Mouse (Mus musculus) lung, postnatal 25 days (tissue): ENCODE measurements around the gene Ccdc103.

Source experiments
- DNase-seq: peaks from one replicate; pipeline ENCODE4 v3.0.0; 2022; ENCODE audit warnings: low spot score

The Ccdc103 gene

DNA sequence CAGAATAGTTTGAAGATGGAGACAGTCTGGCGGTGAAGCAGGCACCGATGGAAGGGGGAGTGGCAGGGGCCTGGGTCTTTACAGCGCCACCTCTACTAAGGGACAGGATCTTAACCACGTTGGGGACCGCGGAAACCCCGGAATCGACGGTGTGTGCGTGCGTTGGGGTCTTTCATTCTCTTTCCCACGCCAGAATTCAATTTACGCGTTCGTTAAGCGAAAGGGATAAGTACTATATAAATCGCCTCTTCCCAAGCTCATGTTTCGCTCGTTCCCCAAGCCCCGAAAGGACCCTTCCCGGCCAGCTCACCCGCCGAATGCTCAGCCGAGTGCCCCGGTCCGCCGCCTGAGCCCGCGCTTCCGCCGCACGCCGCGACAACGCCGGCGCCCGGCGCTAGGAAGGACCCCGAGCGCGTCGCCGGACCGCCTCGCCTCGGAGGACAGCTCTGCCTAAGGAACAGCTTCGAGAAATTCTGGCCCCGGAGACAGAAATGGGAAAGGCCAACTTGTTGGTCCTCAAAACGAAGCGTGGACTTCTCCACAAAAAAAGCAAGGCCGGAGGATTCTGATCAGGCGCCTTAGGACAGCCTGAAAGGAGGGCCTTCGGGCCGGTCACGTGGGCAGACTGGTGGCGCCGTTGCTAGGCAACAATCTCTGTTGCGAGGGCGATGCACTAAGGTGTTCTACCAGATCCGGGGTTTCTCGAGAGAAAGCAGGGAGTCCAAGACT lies at the start of gene Ccdc103, which contains the start of gene Eftud2:
Gene Ccdc103 (plus strand): TSS at position 620 of the 729 bp plus-strand sequence.
Gene Eftud2 (minus strand): TSS at position 401 of the 729 bp plus-strand sequence.
- peak; percentile 92 for DNase-seq

DNA sequence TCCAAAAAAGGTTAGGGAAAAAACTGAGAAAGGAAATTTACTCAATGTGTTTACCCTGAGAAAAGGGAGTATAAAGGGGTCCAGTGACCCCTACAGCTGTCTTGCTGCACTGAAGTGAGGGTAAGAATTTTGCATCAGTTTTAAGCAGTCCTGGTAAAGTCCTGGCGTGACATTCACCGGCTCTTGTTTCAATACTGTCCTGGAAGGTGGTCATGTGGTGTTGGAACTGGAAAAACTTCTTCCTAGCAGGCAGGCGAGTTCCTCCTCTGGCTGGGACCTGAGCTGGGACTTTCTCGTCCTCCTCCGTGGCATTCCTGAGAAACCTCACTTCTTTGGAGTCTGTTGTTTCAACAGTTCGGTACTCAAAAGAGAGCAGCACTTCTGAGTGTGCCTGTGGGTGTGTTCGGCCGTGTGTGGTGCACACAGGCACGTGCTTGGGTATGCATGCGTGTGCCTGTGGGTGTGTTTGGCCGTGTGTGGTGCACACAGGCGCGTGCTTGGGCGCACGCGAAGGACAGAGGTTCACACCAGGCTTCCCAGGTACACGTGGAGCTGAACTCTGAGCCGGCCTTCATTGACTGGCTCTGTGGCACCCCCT lies 48.2 kb upstream of the Ccdc103 start:
- DNase-seq, result no peak

DNA sequence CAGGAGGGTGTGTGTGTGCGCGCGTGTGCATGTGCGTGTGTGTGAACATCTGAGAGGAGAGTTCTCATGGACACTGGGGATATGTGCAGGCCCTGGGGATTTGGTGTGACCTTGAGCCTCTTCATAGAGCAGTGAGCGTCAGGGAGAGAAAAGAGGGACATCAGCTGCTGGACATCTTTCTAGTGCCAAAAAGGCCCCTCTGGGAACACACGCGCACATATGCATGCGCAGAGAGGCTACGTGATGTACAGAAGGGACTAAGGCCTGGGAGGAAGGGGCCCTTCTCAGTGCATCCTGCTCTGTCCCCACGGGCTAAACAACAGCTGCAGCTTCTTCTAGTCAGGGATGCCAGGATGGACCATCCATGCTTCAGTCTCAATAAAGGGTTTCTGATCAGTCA lies 46.8 kb upstream of the Ccdc103 start:
- DNase-seq, result peak; percentile 38

DNA sequence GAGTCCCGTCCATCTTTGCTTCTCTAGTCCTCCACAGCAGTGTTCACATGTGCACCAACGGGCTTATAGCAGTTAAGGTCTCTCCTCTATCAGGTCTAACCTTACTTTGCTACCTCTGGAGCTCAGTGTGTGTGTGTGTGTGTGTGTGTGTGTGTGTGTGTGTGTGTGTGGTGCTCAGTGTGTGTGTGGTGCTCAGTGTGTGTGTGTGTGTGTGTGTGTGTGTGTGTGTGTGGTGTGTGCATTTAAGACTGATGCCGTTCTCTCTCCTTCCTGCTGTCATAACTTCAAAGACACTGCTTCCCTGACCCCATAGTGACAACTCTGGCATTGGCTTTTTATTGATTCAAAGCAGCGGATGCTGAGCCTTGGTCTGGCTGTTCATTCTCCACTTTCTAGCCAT lies 45.5 kb upstream of the Ccdc103 start, which contains the start of gene Higd1b:
Gene Higd1b (plus strand): TSS at position 301 of the 400 bp plus-strand sequence.
- no peak for DNase-seq

DNA sequence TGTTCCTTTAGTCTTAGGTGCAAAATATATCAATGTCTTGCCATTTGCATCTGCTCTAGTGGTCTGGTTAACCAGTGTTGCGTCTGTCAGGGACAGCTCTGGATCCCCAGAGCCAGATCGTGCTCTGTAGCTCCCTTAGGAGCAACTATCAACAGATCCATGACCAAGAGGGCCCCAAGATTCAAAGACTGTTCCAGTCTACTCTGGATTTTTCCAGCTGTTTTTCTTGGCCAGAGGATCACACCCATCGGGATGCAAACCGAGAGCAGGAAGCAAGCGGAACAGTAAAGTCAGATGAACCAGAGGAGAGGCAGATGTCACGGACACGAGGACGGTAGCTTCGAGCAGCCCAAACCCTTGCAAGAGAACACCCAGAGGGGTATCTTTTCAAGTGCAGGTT lies 44.9 kb upstream of the Ccdc103 start:
- no peak for DNase-seq

DNA sequence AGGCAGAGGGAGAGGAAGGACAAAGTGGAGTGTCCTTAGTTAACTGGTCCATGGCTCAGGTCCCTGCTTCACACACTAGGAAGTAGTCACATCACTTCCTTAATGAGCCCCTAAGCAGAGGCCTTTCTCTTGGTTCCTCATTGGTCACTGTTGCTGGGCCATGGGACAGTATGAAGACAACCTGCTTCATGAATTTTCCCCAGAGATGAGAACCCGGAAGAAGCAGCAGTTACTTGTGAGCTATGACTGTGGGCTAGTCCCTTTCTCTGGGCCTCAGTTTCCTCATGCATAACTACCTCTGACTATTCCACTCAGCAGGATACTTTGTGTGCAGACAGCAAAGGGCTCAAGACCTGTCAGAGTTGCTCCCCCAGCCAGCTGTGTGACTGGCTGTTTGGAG lies 43.6 kb upstream of the Ccdc103 start:
- DNase-seq, result no peak

DNA sequence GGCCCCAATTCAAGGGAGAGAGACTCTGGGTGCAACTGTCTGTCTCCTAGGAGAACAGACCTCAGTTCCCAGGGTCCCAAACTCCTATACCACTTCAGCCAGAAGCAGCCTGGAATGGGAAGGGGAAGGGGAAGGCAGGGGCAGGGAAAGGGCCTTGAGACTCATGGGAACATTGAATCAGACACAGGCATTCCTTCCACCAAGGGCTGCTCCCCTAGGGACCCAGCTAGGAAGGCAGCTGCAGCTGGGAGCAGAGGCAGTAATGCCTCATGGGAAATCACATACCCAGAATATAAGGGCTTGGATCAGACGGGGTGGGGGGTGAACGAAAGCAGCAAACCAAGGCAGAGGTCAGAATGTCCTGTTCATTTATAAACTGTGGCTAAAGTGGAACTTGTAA lies 42.9 kb upstream of the Ccdc103 start:
- no peak for DNase-seq

DNA sequence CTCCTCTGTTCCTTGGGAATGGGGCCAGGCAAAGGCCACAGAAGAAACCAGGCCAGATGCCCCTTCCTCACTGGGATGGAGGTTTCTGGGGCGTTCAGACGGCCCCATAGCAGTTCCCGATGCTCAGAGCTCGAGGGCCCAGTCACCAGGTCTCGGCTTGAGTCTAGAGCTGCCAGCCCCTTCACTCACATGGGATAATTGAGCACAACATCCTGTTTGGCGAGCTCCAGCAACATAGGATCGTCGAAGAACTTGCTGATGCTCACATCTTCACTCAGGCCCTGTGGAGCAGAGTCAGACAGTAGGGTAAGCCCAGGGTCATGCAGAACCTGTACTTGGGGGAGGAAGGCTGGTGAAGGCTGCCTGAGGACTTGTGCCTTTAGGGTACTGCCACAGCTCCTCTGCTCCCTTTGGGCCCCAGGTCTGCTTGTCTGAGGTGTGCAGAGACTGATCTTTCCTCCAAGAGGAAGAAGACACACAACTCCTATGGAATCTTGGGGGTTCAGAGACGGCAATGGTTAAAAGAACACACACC lies 42.3 kb upstream of the Ccdc103 start:
- no peak for DNase-seq

DNA sequence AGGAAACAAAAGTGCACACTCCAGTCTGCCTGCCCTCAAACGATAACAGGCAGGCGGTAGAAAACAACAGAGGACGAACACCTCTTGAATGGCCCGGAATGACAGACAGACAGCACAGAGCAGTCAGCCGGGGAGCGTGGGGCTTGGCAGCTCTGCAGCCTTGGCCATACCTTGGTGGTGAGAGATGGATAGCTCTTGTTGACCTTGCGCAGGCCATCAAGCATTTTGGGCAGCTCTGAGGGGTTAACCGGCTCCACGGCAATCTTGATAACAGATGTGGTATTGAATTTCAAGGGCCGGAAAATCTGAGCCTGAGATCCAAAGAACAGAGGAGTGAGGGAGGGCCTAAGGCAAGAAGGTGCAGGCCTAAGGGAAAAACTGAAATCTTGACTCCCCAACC lies 35.1 kb upstream of the Ccdc103 start:
- no peak for DNase-seq

DNA sequence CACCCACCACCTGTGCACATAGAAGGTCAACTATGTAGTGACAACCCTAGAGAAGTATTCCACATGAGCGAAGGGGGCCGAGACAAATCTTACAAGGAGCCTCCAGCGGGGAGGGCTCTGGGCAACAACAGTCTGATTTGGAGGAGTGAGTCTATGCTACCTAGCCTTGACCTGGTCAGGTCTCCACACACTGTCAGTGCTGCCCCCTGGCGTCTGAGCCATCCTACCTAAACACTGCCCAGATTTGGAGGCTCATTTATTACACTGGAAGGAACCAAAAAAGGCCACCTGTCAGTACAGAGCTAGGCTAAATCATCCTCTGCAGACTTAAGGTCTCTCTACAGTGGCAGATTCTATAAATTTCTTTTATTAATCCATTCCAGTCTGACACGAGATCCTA lies 29.1 kb upstream of the Ccdc103 start:
- peak; percentile 62 for DNase-seq

DNA sequence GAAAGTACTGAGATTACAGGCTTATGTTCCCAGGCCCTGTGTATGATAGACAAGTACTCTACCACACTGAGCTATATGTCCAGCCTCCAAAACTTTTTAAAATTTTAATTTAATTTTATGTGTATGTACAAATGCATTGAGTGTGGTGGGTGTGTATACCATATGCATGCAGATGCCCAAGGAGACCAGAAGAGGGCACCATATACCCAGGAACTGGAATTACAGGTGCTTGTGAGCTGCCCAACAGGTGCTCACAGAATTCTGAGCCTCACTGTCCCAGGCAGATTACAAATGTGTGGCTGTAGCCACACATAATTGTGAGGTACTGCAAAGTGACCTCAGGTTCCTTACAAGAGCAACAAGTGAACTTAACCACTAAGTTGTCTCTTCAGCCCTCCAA lies 27.2 kb upstream of the Ccdc103 start:
- no peak for DNase-seq

DNA sequence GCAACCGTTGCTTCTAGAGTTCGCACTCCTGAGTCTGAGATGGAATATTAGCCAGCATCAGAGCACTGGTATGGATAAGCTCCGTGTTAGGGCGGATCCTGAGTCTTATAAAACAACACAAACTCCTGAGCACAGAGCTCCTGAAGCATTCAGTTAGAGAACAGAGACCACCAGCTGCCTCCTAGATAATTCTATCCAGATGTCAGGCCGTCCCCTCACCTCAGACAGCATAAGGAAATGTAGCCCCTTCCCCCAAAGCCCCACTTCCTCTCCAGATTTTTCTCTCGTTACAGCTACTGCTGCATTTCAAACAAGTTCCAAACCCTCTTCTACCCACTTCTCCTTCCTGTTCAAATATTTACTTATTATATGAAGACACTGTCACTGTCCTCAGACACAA lies 25.1 kb upstream of the Ccdc103 start:
- no peak for DNase-seq

DNA sequence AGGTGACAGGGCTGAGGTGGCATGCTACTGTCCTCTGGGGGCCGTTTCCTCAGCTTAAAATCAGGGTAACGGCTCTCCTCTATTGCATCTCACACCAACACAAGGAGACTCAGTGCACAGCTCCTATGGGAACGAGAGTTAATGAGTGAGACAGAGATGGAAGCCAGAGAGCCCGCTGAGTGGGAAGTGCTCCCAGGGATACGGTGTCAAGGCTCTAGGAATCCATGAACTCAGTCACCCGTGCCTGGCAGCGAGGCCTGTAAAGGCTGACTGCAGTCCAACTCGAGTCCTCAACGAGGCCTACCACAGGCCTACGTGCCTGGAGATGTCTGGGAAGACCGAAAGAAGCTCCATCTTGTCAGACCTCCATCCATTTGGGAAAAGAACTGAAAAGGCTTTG lies 22.1 kb upstream of the Ccdc103 start:
- no peak for DNase-seq

DNA sequence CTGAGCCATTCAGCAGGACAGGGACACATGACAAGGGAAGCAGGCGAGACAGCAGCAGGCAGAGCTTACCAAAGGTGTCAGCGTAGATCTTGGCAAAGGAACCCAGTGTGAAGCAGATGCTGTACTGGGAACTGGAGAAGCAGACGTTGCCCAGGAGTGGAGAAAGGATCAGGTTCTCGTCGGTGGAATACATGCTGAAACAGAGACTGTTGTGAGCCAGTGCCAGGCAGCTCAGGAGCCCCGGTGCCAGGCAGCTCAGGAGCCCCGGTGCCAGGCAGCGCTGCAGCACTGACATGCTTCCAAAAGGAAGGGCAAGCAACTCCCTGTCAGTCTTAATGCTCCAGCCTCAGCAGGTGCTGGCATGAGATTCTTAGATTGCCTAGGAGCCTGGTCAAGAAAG lies 21.1 kb upstream of the Ccdc103 start:
- DNase-seq, result no peak

DNA sequence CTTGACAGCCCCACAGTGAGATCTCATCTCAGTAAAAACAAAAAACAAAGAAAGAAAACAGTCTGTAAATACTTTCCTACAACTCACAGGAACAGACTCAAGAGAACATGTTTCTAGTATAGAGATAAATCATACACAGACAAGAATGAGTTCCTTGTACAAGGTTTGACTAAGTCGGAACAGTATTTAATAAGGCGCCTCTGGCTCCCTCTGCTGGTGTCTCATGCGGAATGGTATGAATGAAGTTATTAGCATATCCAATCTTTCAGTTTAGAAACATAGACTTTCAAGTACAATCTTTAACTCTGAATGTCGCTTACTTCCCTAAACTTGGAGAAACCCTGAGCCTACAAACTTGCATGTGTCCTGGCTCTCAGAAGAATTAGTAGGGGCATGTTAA lies 16.7 kb upstream of the Ccdc103 start:
- peak; percentile 60 for DNase-seq

DNA sequence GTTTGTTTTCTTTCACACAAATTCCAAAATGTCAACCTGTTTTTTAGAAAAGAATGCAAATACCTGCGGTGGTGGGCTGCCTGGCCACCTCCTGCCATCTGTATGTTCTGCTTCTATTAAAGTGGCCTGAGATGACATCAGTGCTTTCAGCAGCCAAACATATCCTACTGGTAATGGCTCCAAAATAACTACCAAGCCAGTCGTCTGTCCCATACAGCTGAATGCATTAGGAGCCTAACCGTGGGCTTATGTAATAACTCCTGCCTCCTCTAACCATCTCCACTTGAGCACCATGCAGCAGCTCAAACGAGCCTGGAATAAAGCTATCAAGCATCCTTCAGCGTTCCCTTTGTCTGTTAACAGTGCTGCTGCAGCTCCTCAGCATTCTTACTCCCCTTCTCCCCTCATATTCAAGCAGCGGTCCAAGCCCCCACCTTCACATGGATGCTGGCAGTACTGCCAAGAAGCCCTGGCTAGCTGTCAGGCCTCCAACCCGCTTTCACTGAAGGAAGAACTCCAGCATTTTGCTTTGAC lies 6.1 kb upstream of the Ccdc103 start:
- no peak for DNase-seq

DNA sequence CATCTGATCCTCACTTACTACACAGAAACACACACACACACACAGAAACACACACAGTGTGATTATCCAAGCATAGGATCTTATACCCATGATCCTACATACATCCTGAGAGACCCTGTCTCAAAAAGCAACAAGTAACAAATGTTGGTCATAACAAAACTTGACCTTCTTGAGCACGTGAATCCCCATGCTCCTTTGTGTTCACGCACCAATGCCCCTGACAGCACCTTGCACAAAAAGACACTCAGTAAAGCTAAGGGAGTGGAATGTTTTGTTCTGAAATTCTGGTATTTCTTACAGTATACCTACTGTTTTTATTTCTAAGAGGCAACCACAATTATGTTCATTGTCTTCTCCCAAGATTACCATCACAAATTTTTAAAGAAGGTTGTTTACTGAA lies 1.4 kb upstream of the Ccdc103 start:
- DNase-seq, result no peak

DNA sequence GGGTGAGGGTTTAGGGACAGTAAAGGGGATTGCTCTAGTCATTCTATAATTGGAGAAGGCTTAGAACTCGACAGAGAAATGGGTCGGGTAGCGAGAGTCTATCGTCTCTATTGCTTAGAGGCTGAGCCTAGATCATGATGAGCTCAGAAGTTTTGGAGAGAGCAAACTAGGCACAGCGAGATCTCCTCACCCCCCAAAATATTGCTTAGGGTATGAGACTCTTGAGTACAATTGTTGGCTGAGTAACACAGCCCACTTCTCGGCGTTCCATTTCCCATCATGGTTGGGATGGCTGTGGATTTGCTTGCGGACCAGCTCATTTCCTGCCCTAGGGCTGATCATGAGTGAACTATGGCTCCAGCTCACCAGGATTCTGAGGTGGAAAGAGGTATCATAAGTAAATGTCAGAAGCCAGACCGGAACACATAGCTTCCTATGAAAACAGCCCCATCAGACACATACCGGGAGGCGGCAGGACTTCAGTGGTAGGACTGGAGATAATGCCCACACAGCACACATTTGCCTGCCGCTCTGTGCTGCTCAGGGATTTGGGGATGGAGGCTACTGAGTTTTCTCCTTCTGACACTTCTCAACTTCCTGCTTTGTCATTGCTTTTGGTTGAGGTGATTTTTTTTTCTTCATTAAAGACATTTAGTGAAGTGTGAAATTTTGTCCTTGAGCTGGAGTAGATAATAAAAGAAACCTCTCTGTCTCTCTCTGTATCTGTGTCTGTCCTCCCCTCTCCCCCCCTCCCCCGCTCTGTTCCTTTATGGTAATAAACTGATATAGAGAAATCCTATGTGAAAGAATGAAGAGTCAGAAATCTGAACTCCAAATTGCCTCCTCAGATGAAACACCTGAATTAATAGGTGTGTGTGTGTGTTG lies 552 bp downstream of the Ccdc103 start:
- DNase-seq, result no peak

DNA sequence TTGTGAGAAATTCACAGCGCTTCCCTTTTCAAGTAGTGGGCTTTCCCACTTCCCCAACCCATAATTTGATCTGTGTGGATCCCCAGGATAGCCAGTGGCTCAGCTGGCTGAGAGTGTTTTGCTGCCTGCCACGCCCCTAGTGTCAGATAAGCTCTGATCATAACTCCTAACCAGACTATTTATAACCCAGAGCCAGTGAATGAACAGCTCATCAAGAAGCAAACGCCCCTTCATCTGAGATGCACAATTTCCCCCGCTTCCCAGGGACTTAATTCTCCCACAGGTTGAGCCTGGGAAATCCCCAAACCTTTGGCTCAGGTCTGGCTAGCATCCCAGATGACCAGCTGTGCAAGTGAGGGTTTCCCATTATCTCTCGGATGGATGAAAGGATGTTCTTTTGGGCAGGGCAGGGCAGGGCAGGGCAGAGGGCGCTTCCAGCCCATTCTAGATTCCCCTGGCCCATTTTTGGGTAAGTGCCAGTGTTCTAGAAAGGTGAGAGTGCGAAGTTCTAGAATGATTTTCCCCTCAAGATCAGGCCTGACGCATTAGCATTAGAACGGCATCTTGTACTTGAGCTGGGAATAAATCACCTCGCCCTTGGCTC lies 3.7 kb downstream of the Ccdc103 start, which contains the start of gene Fam187a:
Gene Fam187a (plus strand): TSS at position 554 of the 604 bp plus-strand sequence.
- DNase-seq, result no peak

DNA sequence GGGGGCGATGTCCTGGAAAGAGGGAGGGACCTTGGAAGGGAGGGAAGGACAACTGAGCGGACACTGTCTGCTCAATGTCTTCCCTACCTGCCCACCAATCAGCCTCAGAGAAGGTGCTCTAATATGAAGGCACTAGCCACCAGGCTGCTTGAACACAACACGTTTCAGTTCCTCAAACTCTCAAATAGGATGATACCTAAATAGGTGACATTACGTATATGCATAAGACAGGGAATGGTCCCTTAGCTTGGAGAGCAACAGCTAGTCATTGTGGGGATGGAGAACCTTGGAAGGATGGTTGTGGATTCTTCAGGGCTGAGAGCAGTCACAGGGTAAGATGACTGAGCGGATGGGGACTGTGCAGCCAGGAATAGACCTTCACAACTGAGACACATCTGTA lies 6.4 kb downstream of the Ccdc103 start:
- no peak for DNase-seq

DNA sequence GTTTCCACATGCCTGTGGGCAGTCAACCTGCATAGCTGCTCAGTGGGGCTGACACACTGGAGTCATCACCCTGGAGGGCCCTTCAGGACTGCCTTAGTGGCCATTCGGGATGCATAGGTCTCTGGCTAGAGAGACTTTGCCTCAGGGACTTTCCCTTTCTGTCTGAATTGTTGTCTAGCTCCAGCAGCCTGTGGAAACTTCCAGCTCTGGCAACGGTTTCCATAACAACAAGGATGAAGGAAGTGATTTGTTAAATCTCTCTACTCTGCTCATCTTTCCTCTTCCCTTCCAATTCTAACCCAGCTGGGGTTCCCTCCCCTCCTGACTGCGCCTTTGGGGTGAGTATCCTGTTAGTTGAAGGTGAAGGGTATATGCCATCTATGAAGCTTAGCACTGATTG lies 7.1 kb downstream of the Ccdc103 start:
- DNase-seq, result no peak

DNA sequence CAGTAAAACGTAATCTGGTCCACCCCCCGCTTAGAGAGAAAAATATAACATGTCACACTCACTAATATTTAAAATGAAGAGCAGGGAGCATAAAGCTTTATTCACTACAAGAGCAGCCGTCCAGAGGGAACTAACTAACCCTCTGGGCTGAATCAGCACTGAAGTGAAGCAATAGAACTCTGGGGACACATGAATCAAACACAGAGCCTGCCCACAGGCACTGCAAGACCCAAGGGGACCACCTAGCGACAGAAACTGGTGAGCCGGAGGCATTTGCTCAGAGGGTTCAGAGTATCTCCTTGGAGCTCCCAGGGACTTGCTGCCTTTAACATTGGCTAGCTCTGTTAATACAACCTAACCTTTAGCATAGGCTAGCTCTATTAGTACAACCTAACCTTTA lies 9.1 kb downstream of the Ccdc103 start:
- DNase-seq, result no peak
